Mouse (Mus musculus) left cerebral cortex, postnatal 10 days (tissue): ENCODE results near the gene Tinagl1. TPM values are rescaled to one million over a fixed set of nuclear protein-coding genes. Genes with fewer than 3 reads are reported as not detected.

ENCODE experiments used
- DNase-seq, 2 experiments: peaks; one replicate each; pipeline ENCODE4 v3.0.0; 2021 to 2022; ENCODE audit warnings: low spot score in 2 of 2, mixed read lengths in 1 of 2; ENCODE audit errors: extremely low spot score in 1 of 2
- intact Hi-C: fragments of 180-260 bp; cut with DNase I; formaldehyde crosslinking; loops from one replicate; pipeline ENCODE4 v1.15.1; 2025
- total RNA-seq, 2 experiments: library from RNA; stranded (reverse); gene quantifications; 2 replicates each; pipeline ENCODE4 v1.2.3; 2021

The Tinagl1 gene
- total RNA-seq: 1 to 10 TPM; 2.3 to 2.7 TPM

- DNase-seq: peak in 1 of 2 experiments; percentile 68
- intact Hi-C loops: no loop called here
These were observed at the start of gene Tinagl1 for GRCm38 (mm10) chr4:130175072-130175711. Gene Tinagl1 (minus strand): TSS chr4:130175122.

GRCm38 (mm10) chr4:130224071-130224470, 49.1 kb upstream of the Tinagl1 start:
- intact Hi-C loops: no loop called here
- no peak for DNase-seq

DNA sequence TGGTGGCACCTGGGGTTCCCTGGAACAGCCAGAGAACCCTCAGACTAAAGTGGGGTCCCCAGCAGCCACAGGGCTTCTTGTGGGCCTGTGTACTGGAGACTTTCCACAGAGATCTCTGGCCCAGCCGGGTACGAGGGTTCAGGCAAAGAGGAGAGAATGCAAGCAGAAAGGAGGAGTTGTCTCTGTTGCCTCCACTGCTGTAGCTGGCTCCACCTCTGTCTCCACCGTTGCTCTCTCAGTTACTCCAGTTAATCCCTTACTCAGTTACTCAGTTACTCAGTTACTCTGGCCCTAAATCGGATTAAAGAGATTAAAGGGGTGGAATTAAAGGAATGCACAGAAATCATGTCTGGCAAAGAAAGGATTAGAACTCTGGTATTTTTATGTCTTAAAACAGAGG, 47.3 kb upstream of the Tinagl1 start, which contains the start of gene Gm853:
TSS of gene Gm853 (minus strand) at position 223 of the 400 bp plus-strand sequence.
- intact Hi-C loops: no loop called here
- no peak for DNase-seq

DNA sequence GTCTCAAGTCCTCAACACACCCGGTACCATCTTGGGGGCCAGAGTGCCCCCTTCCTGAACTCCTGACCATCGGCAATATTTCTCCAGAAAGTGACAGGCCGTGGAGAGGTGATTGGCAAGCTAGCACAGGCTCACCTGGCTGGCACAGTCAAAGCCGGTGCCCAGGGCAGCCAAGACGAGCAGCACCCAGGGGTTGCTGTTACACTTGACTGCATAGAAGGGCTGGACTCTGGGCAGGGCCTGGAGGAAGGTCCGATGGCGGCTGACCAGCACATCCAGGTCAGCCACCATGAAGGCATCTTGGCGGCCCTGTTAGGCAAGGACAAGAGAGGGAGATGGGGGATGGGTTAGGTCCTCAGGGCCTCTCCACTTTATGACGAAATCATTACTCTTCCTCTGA, 45.3 kb upstream of the Tinagl1 start:
- intact Hi-C loops: no loop called here
- DNase-seq: no peak

GRCm38 (mm10) chr4:130215392-130215791, 40.5 kb upstream of the Tinagl1 start:
- no peak for DNase-seq
- intact Hi-C loops: no loop called here

GRCm38 (mm10) chr4:130213857-130214256, 38.9 kb upstream of the Tinagl1 start:
- no peak for DNase-seq

GRCm38 (mm10) chr4:130213197-130213596, 38.3 kb upstream of the Tinagl1 start:
- intact Hi-C loops: loop anchor here (5.0 kb wide), 1 partner anchor 34 kb away; no protein-coding TSS in a partner anchor
- no peak for DNase-seq

More at GRCm38 (mm10) chr4:130213857-130214256, 38.9 kb upstream of the Tinagl1 start:
- intact Hi-C loops: loop anchor here (5.0 kb wide), 1 partner anchor 33 kb away; no protein-coding TSS in a partner anchor

- intact Hi-C loops: loop anchor here (5.0 kb wide), 1 partner anchor 35 kb away; no protein-coding TSS in a partner anchor
- DNase-seq: no peak
These were observed 37.5 kb upstream of the Tinagl1 start for GRCm38 (mm10) chr4:130212421-130212820.

GRCm38 (mm10) chr4:130211870-130212269, 36.9 kb upstream of the Tinagl1 start:
- DNase-seq: no peak
- intact Hi-C loops: loop anchor here (5.0 kb wide), 1 partner anchor 35 kb away; no protein-coding TSS in a partner anchor

- intact Hi-C loops: loop anchor here (1.0 to 5.0 kb wide), 2 partner anchors 93 to 108 kb away; partner anchors contain the start of genes Fabp3 and Gm10570
- DNase-seq: peak; percentile 81 to 84
These were observed 24.1 kb upstream of the Tinagl1 start for GRCm38 (mm10) chr4:130198694-130199670.

DNA sequence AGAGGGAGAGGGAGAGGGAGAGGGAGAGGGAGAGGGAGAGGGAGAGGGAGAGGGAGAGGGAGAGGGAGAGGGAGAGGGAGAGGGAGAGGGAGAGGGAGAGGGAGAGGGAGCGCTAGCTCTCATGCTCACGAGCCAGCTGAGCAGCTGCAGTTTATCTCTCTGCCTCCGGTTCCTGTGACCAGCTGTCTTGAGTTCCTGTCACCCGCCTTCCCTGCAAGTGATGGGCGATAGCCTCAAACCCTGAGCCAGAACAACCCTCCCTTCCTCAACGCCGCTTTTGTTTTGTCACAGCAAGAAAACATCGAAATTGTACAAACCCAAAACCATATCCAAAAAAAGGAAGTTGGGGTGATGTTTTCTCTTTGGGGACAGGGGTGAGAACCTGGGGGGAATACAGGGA, 21.6 kb upstream of the Tinagl1 start:
- no peak for DNase-seq
- intact Hi-C loops: loop anchor here (5.0 kb wide), 1 partner anchor 111 kb away; the partner anchor contains the start of genes Fabp3 and Gm10570

GRCm38 (mm10) chr4:130195924-130196323, 21.0 kb upstream of the Tinagl1 start:
- no peak for DNase-seq
- intact Hi-C loops: loop anchor here (5.0 kb wide), 1 partner anchor 111 kb away; the partner anchor contains the start of genes Fabp3 and Gm10570

- DNase-seq: no peak
- intact Hi-C loops: loop anchor here (5.0 kb wide), 1 partner anchor 155 kb away; no protein-coding TSS in a partner anchor
These were observed 17.3 kb upstream of the Tinagl1 start for GRCm38 (mm10) chr4:130192266-130192665.

GRCm38 (mm10) chr4:130189606-130190005, 14.7 kb upstream of the Tinagl1 start:
- intact Hi-C loops: loop anchor here (5.0 kb wide), 2 partner anchors 152 to 227 kb away; no protein-coding TSS in a partner anchor
- DNase-seq: peak in 1 of 2 experiments; percentile 18

DNA sequence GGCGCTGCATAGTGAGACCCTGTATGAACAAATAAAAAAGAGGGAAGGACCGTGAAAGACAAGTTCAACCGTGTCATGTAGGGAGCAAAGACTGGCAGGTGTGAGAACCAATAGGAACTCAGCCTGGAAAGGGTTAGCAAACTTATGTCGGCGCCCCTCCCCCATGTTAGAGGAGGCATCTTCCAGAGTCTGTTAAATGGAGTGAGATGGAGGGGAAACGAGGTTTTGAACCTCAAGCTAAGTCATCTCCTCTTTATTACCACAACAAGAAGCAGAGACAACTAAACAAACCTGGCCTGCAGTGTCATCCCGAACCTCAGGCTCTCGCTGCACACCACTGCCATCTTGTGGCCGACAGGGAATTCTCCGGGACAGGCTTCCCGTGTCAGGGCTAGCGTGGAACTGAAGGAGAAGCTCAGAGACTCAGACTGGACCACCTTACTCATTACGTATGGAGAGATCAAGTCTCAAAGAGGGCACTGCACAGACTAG, 13.9 kb upstream of the Tinagl1 start:
- intact Hi-C loops: loop anchor here (5.0 kb wide), 1 partner anchor 227 kb away; no protein-coding TSS in a partner anchor
- DNase-seq: peak; percentile 83 to 87

DNA sequence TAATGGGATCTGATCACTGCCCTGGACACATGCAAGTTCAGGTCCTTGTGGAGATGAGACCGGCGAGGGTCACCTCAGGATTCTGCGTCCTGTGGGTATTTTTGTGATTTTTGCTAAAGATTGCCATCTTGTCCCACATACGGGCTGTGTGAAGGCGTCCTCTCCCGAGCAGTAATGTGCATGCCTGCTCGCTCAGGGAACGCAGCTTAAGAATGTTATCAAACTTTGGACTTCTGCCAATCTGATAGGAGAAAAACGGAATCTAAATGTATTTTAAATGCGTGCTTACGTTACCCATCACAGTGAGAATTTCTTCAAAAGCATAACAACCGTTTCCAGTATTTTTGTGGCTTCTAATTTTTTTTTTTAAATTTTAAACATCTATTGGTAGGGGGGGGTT, 12.0 kb upstream of the Tinagl1 start:
- intact Hi-C loops: loop anchor here (1.0 to 5.0 kb wide), 2 partner anchors 49 to 225 kb away; no protein-coding TSS in a partner anchor
- DNase-seq: peak; percentile 22 to 40

DNA sequence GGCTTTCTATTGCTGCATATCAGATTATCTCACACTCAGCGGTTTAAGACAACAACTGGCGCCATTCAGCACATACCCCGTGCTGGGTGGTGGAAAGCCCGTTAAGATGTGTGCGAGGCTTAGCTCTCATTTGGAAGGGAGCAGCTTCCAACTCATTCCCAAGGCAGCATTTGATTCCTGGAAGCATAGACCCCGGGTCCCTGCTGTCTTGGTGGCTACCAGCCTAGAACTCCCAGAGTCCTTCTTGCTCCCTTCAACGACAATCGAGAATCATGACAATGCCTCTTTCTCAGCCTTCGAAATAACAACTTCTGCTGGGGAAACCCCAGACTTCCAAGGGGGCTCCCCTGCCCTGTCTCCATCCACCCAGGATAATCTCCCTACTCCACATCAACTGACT, 11.5 kb upstream of the Tinagl1 start:
- intact Hi-C loops: loop anchor here (5.0 kb wide), 1 partner anchor 224 kb away; no protein-coding TSS in a partner anchor
- peak in 1 of 2 experiments; percentile 13 for DNase-seq

DNA sequence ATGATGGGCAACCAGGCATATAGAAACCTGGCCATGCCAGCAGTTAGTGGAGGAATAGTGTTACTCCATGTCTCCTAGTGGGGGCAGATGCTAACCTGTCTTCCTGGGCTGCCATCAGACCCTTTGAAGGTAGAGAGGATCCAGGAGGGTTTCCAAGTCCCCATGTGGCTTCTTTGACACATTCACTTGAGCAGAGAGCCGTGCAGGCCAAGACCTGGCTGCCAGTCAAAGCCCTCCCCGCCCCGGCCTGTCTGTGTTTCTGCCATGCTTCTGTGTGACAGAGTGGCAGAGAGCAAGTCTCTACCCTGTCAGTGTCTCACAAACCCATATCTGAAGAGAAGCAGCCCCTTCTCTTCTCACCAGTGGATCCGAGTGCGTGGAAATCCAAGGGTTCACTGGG, 9.0 kb upstream of the Tinagl1 start:
- DNase-seq: peak in 1 of 2 experiments; percentile 21
- intact Hi-C loops: no loop called here
